Mouse (Mus musculus): Measurements from ENCODE around the gene Map2. TPM values are rescaled to one million over a fixed set of nuclear protein-coding genes. Genes with fewer than 3 reads are reported as not detected.

Gene Map2
- polyA plus RNA-seq, 1 experiment: 635 TPM

DNA sequence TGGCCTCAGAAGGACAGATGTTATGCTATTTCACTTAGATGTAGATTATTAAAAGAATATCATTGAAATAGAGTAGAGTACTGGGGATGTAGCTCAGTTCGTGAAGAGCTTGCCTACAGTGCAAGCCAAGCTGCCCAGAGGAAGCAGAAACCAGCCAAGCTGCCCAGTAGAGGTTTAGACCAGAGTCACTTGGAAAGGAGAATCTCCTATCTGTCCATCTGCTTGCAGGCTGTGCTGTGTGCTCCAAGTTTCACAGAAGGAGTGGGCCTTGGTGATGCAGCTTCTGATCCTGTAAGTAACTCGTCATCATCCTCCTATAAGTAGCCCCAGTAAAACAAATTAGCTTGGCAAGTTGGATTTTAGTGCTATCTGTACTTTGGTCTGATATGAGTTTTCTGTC, 17.8 kb downstream of the Map2 start:
- 72% methylated on average over 2 of the region's 2 CpGs for WGBS
- H3K27ac ChIP-seq (ENCODE audit: insufficient read depth, low read depth, low read length): no peak overlapping the region
- TF ChIP-seq CTCF (IDR thresholded peaks at IDR 0.05; ENCODE audit: insufficient read depth, low read depth, low read length) (no peak), POLR2A (IDR thresholded peaks at IDR 0.05; ENCODE audit: insufficient read depth, low read depth, low read length) (no peak)
- peaks cover 2% of the 10 kb centered on the region; the same call in 1 of the 2 replicates for H3K4me1 ChIP-seq (ENCODE audit: control insufficient read depth, insufficient read depth, low read length)
- H3K4me3 ChIP-seq (ENCODE audit: insufficient read depth, low read depth, low read length): no peak overlapping the region

DNA sequence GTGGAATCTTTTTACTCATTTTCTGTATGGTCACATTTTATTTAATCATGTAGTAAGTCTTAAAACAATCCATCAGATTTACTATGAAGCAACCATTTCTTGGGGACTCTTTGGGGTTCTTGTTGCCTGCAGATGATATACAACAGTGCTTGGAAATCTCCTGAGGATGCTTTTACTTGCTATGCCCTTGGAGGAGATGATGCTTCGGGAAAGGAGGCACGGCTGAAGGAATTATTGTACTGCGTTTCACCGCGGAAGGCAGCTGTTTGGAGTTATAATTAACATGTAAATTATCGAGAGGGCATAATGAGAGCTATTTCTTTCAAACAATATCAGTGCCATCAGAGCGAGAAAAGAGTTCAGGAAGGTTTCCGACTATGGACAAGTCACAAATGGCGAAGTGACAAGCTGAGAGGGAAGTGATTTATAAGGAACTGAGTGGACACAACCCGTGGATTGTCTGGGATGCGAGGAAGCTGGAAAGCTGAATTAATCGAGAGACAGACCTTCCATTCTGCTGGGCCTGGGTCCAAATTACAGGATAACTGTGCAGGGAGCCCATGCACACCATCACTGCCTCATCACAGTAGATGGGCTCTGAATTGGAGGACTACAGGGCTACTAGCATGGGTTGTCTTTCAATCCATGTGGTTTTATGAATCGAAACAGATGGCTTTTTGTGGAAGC, 20.1 kb downstream of the Map2 start:
- 31% methylated on average over 13 of the region's 13 CpGs for WGBS
- Histone ChIP-seq H3K4me3 (ENCODE audit: insufficient read depth, low read depth, low read length) (no peak overlapping the region), H3K4me1 (ENCODE audit: control insufficient read depth, insufficient read depth, low read length) (peaks cover 2% of the 10 kb centered on the region; the same call in 1 of the 2 replicates), H3K27ac (ENCODE audit: insufficient read depth, low read depth, low read length) (peak overlapping the region; percentile 27)
- TF ChIP-seq CTCF (IDR thresholded peaks at IDR 0.05; ENCODE audit: insufficient read depth, low read depth, low read length): no peak
- TF ChIP-seq POLR2A (IDR thresholded peaks at IDR 0.05; ENCODE audit: insufficient read depth, low read depth, low read length): no peak

DNA sequence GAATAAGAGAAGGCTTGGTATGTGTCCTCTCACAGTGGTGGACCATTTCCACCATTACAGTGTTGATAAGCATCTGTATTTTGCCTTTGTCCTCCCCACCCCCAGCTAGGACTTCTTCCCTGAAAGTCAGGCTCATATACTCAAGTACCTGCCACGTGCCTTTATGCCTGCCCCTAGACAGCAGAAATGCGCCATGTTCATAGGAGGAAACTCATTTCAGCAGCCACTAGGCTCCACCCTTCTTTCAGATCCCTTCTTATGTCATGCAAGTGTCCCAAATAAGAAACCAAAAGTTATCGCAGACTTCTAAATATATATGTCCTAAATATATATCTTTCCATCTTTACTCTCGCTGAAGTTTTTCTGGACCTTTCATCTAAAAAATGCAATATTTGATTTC, 21.2 kb downstream of the Map2 start:
- no peak overlapping the region for H3K4me3 ChIP-seq (ENCODE audit: insufficient read depth, low read depth, low read length)
- 80% methylated on average over 4 of the region's 4 CpGs for WGBS
- no peak for TF ChIP-seq CTCF (IDR thresholded peaks at IDR 0.05; ENCODE audit: insufficient read depth, low read depth, low read length)
- TF ChIP-seq POLR2A (IDR thresholded peaks at IDR 0.05; ENCODE audit: insufficient read depth, low read depth, low read length): no peak
- H3K27ac ChIP-seq (ENCODE audit: insufficient read depth, low read depth, low read length): no peak overlapping the region
- H3K4me1 ChIP-seq (ENCODE audit: control insufficient read depth, insufficient read depth, low read length): peaks cover 2% of the 10 kb centered on the region; the same call in 1 of the 2 replicates

GRCm38 (mm10) chr1:66196716-66197115, 21.6 kb downstream of the Map2 start:
- TF ChIP-seq CTCF (IDR thresholded peaks at IDR 0.05; ENCODE audit: insufficient read depth, low read depth, low read length): no peak
- TF ChIP-seq POLR2A (IDR thresholded peaks at IDR 0.05; ENCODE audit: insufficient read depth, low read depth, low read length): no peak
- Histone ChIP-seq H3K4me3 (ENCODE audit: insufficient read depth, low read depth, low read length) (no peak overlapping the region), H3K27ac (ENCODE audit: insufficient read depth, low read depth, low read length) (no peak overlapping the region)

DNA sequence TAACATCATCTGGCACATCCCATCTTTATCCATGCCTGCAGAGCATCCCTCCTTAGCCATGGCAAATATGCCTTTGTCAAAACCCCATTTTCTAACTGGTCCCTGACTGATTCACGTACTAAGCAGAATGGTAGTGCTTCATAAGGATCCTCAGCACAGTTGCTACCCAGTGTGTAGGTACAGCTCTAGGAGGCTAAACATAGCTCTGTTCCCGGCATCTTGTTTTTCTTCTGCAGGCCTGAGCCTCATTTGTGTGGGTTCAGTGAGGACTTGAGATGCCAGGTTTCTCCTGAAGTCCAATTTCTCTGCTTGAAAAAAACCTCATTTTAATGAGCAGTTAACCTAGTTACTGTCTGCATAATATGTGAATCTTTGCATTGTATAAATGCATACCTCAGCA, 30.4 kb downstream of the Map2 start:
- Histone ChIP-seq H3K4me1 (ENCODE audit: control insufficient read depth, insufficient read depth, low read length) (no peaks in the 10 kb centered on the region), H3K4me3 (ENCODE audit: insufficient read depth, low read depth, low read length) (no peak overlapping the region), H3K27ac (ENCODE audit: insufficient read depth, low read depth, low read length) (peak overlapping the region; percentile 86; the same call in 1 of the 2 replicates)
- WGBS: 38% methylated on average over 2 of the region's 2 CpGs
- TF ChIP-seq POLR2A (IDR thresholded peaks at IDR 0.05; ENCODE audit: insufficient read depth, low read depth, low read length) (no peak), CTCF (IDR thresholded peaks at IDR 0.05; ENCODE audit: insufficient read depth, low read depth, low read length) (no peak)

More at GRCm38 (mm10) chr1:66196716-66197115, 21.6 kb downstream of the Map2 start:
- peaks cover 2% of the 10 kb centered on the region; the same call in 1 of the 2 replicates for H3K4me1 ChIP-seq (ENCODE audit: control insufficient read depth, insufficient read depth, low read length)
- 73% methylated on average over 4 of the region's 4 CpGs for WGBS

GRCm38 (mm10) chr1:66206904-66207303, 31.8 kb downstream of the Map2 start:
- no peak for TF ChIP-seq CTCF (IDR thresholded peaks at IDR 0.05; ENCODE audit: insufficient read depth, low read depth, low read length)
- Histone ChIP-seq H3K27ac (ENCODE audit: insufficient read depth, low read depth, low read length) (no peak overlapping the region), H3K4me1 (ENCODE audit: control insufficient read depth, insufficient read depth, low read length) (no peaks in the 10 kb centered on the region), H3K4me3 (ENCODE audit: insufficient read depth, low read depth, low read length) (no peak overlapping the region)
- WGBS: 19% methylated on average over 3 of the region's 3 CpGs

DNA sequence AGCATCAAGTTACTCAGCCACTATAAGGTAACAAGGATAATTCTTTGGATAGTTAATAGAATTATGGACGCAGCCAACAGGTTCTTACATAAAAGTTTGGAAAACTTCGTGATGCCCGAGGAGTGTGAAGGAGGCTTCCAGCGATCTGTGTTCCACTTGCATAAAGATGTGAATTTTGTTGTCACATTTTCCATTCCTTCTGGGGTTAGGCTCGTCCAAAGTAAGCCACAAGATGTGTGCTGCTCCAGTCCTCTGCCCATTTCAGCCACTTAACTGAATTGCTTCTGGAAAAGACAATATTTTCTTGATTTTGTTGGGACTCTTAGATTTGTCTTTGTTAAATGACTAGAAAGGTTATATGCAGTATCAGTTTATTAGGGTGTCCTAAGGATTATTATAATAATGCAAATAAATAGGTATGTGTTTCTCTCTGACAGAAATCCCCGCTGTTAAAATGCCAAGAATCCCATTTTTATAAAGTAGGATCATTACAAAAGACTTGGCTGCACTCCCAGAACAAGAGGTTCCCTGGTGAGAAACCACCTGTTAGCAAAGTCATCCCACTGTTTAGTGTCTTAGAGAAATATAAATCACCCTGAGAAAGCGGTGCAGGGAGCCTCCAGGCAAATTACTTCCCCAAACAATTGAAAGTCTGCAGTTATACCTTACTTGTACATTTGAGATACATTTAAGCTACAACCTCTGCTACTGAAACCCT, 36.2 kb downstream of the Map2 start:
- Histone ChIP-seq H3K27ac (ENCODE audit: insufficient read depth, low read depth, low read length) (no peak overlapping the region), H3K4me1 (ENCODE audit: control insufficient read depth, insufficient read depth, low read length) (no peaks in the 10 kb centered on the region), H3K4me3 (ENCODE audit: insufficient read depth, low read depth, low read length) (no peak overlapping the region)
- 28% methylated on average over 7 of the region's 7 CpGs for WGBS
- TF ChIP-seq CTCF (IDR thresholded peaks at IDR 0.05; ENCODE audit: insufficient read depth, low read depth, low read length): no peak
- no peak for TF ChIP-seq POLR2A (IDR thresholded peaks at IDR 0.05; ENCODE audit: insufficient read depth, low read depth, low read length)

- Histone ChIP-seq H3K4me3 (ENCODE audit: insufficient read depth, low read depth, low read length) (no peak overlapping the region), H3K27ac (ENCODE audit: insufficient read depth, low read depth, low read length) (no peak overlapping the region; the same call in 1 of the 2 replicates), H3K4me1 (ENCODE audit: control insufficient read depth, insufficient read depth, low read length) (peaks cover 2% of the 10 kb centered on the region; the same call in 1 of the 2 replicates)
- no peak for TF ChIP-seq CTCF (IDR thresholded peaks at IDR 0.05; ENCODE audit: insufficient read depth, low read depth, low read length)
- TF ChIP-seq POLR2A (IDR thresholded peaks at IDR 0.05; ENCODE audit: insufficient read depth, low read depth, low read length): no peak
- 23% methylated on average over 4 of the region's 4 CpGs for WGBS
These were observed 46.4 kb downstream of the Map2 start for GRCm38 (mm10) chr1:66221497-66221896.

GRCm38 (mm10) chr1:66223331-66223730, 48.3 kb downstream of the Map2 start:
- Histone ChIP-seq H3K27ac (ENCODE audit: insufficient read depth, low read depth, low read length) (peak overlapping the region; percentile 31; the same call in 1 of the 2 replicates), H3K4me3 (ENCODE audit: insufficient read depth, low read depth, low read length) (no peak overlapping the region), H3K4me1 (ENCODE audit: control insufficient read depth, insufficient read depth, low read length) (peaks cover 2% of the 10 kb centered on the region; the same call in 1 of the 2 replicates)
- TF ChIP-seq CTCF (IDR thresholded peaks at IDR 0.05; ENCODE audit: insufficient read depth, low read depth, low read length) (no peak), POLR2A (IDR thresholded peaks at IDR 0.05; ENCODE audit: insufficient read depth, low read depth, low read length) (no peak)
- 14% methylated on average over 1 of the region's 1 CpGs for WGBS
